Comparison of ENCODE assay signal across 8 mouse cellular contexts in the genomic region with DNA sequence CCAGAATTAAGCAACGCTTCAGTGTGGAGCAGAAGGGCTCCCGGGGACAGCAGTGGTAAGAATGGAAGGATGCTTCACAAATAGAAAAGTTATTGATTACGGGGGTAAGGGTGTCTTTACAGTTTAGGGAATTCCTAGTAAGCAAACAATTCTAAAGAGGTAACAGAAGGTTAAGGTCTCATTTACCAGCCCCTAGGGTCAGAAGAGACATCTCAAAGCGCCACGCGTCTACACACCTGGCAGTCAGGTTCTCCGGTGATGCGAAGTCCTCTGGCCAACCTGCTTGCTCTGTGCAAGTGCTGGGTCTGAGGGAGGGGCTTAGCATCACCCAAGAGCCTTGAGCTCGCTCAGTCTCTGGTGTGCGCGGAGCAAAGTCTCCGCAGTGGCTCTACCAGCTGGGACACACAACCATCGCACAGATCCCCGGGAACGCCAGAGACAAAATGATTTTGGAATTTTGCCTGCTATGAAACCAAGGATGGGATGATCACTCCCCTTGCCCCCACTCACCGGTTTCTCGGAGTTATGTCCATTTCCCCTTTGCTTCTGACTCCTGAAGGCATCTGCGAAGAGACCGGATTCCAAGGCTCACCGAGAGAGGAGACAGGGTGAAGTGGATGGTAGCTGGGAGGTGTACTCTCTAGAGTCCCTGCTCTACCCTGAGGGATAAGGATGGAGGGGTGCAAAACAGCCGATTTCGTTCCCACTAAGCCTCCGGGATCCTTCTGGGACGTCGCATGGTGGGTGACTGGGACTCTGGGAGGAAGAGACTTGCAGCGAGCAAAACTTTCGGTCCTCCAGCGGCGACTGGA. TPM values are rescaled to one million over a fixed set of nuclear protein-coding genes. Genes with fewer than 3 reads are reported as not detected.
DNase-seq lines count a peak whose midpoint lies in the region; ATAC-seq and TF ChIP-seq lines count a peak whose summit lies in the region.

No protein-coding gene starts in this region.

- TF ChIP-seq CTCF in kidney, postnatal 0 days (IDR thresholded peaks at IDR 0.05; ENCODE audit: low read depth): no peak
- TF ChIP-seq CTCF in intestine, postnatal 0 days (IDR thresholded peaks at IDR 0.05; ENCODE audit: low read depth): no peak
- no peak for TF ChIP-seq CTCF in midbrain, postnatal 0 days (IDR thresholded peaks at IDR 0.05)

- H3K4me1 ChIP-seq in kidney, postnatal 0 days (replicated peaks; ENCODE audit: insufficient read depth, low read length): peaks cover 14% of the 10 kb centered on the region
- H3K4me1 ChIP-seq in intestine, postnatal 0 days (replicated peaks; ENCODE audit: control insufficient read depth, insufficient read depth, low read length): peaks cover 2% of the 10 kb centered on the region; the same call in 1 of the 2 replicates
- peaks cover 11% of the 10 kb centered on the region; the same call in 1 of the 2 replicates for H3K4me1 ChIP-seq in midbrain, postnatal 0 days (ENCODE audit: insufficient read depth, low read length)

- H3K4me3 ChIP-seq in kidney, postnatal 0 days (replicated peaks; ENCODE audit: low read depth, low read length): peak overlapping the region; percentile 69
- peak overlapping the region; percentile 69 for H3K4me3 ChIP-seq in intestine, postnatal 0 days (ENCODE audit: low read depth, low read length)
- H3K4me3 ChIP-seq in midbrain, postnatal 0 days (ENCODE audit: low read depth, low read length): peak overlapping the region; percentile 73

- H3K36me3 ChIP-seq in kidney, postnatal 0 days (ENCODE audit: insufficient read depth, low read length): no peaks in the 10 kb centered on the region
- H3K36me3 ChIP-seq in intestine, postnatal 0 days (ENCODE audit: control insufficient read depth, insufficient read depth): no peaks in the 10 kb centered on the region
- no peaks in the 10 kb centered on the region for H3K36me3 ChIP-seq in midbrain, postnatal 0 days (ENCODE audit: insufficient read depth, low read length)

- peak; percentile 42 for ATAC-seq in kidney, postnatal 0 days (replicated peaks; ENCODE audit: low FRiP score, low read depth)
- peak; percentile 5; the same call in 1 of the 2 replicates for ATAC-seq in erythroid progenitor cell, adult 5-6 weeks (replicated peaks; ENCODE audit: low FRiP score, poor library complexity, severe bottlenecking)
- ATAC-seq in intestine, postnatal 0 days: peak; percentile 37
- peak; percentile 46 for ATAC-seq in midbrain, postnatal 0 days (ENCODE audit: low FRiP score)

- peak; percentile 39 for DNase-seq in kidney, postnatal 0 days (ENCODE audit: low spot score)
- no peak for DNase-seq in kidney, adult 18-20 months
- DNase-seq in Muller cell, postnatal 12 days (ENCODE audit: inconsistent ontology term): peak; percentile 70
- peak; percentile 35 for DNase-seq in midbrain, postnatal 0 days (ENCODE audit: low spot score)
- no peak for DNase-seq in adrenal gland, adult 18-20 months (ENCODE audit: low spot score in 2 of 2)
- no peak for DNase-seq in layer of hippocampus, postnatal 14 days (ENCODE audit: low spot score in 2 of 2)

- H3K9ac ChIP-seq in kidney, postnatal 0 days (ENCODE audit: low read depth, low read length): peak overlapping the region; percentile 54
- H3K9ac ChIP-seq in intestine, postnatal 0 days (ENCODE audit: low read depth, low read length): peak overlapping the region; percentile 52
- peak overlapping the region; percentile 59 for H3K9ac ChIP-seq in midbrain, postnatal 0 days (replicated peaks; ENCODE audit: low read length, poor library complexity, severe bottlenecking)

- H3K4me2 ChIP-seq in kidney, postnatal 0 days (ENCODE audit: low read length): peak overlapping the region; percentile 83
- H3K4me2 ChIP-seq in intestine, postnatal 0 days (replicated peaks; ENCODE audit: low read depth): peak overlapping the region; percentile 92
- H3K4me2 ChIP-seq in midbrain, postnatal 0 days (ENCODE audit: low read depth, low read length, poor library complexity, severe bottlenecking): peak overlapping the region; percentile 96

- H3K27ac ChIP-seq in kidney, postnatal 0 days: no peak overlapping the region
- H3K27ac ChIP-seq in intestine, postnatal 0 days (ENCODE audit: low read depth, low read length): no peak overlapping the region
- no peak overlapping the region for H3K27ac ChIP-seq in midbrain, postnatal 0 days (ENCODE audit: low read depth, low read length)

- no peaks in the 10 kb centered on the region for H3K9me3 ChIP-seq in kidney, postnatal 0 days (replicated peaks; ENCODE audit: low read length)
- no peaks in the 10 kb centered on the region for H3K9me3 ChIP-seq in intestine, postnatal 0 days (ENCODE audit: control insufficient read depth)
- no peaks in the 10 kb centered on the region for H3K9me3 ChIP-seq in midbrain, postnatal 0 days (ENCODE audit: low read length)

- WGBS in kidney, postnatal 0 days: 6% methylated on average over 29 of the region's 29 CpGs
- whole genome bisulfite sequencing in intestine, postnatal 0 days: 5% methylated on average over 29 of the region's 29 CpGs
- WGBS in midbrain, postnatal 0 days: 6% methylated on average over 29 of the region's 29 CpGs

- no peaks in the 10 kb centered on the region for H3K27me3 ChIP-seq in kidney, postnatal 0 days (ENCODE audit: insufficient read depth, low read length)
- peaks cover 8% of the 10 kb centered on the region; the same call in 1 of the 2 replicates for H3K27me3 ChIP-seq in intestine, postnatal 0 days (replicated peaks; ENCODE audit: control insufficient read depth, insufficient read depth, low read length)
- no peaks in the 10 kb centered on the region for H3K27me3 ChIP-seq in midbrain, postnatal 0 days (ENCODE audit: insufficient read depth, low read length)

RNA-seq across cellular contexts. Expression of a gene that starts 0.7 kb away (rescaled TPM):
- 9.3 TPM in 2 replicates for polyA plus RNA-seq in kidney, postnatal 0 days (2015; fragmentation: Nextera tagmentation; extraction: Ambion mirVana)
- 127 and 158 TPM in 2 replicates for total RNA-seq in erythroid progenitor cell, adult 5-6 weeks (2015; ENCODE audit: low replicate concordance)
- 70.7 and 76.5 TPM in 2 replicates for total RNA-seq in erythroid progenitor cell, adult 5-6 weeks (2017; ENCODE audit: low replicate concordance)
- 8.2 and 9.0 TPM in 2 replicates for polyA plus RNA-seq in intestine, postnatal 0 days (2015; fragmentation: Nextera tagmentation; extraction: Ambion mirVana)
- 23.6 and 27.8 TPM in 2 replicates for total RNA-seq in midbrain, postnatal 0 days (2014; rRNA removed)
- 20.3 and 20.9 TPM in 2 replicates for polyA plus RNA-seq in midbrain, postnatal 0 days (2015; fragmentation: Nextera tagmentation; extraction: Ambion mirVana)
- total RNA-seq in adrenal gland, adult 18-20 months (2021): 10 to 100 TPM; 25.4 to 26.8 TPM
- total RNA-seq in layer of hippocampus, postnatal 14 days (2021): 10 to 100 TPM; 46.3 to 47.5 TPM

RNA-seq across cellular contexts. Expression of a gene that starts 54.2 kb away (rescaled TPM):
- not detected in 2 replicates for polyA plus RNA-seq in kidney, postnatal 0 days (2015; fragmentation: Nextera tagmentation; extraction: Ambion mirVana)
- total RNA-seq in erythroid progenitor cell, adult 5-6 weeks (2015; ENCODE audit: low replicate concordance): not detected in 2 replicates
- total RNA-seq in erythroid progenitor cell, adult 5-6 weeks (2017; ENCODE audit: low replicate concordance): not detected in 2 replicates
- 0.10 TPM in 1 of 2 replicates, not detected in the other for polyA plus RNA-seq in intestine, postnatal 0 days (2015; fragmentation: Nextera tagmentation; extraction: Ambion mirVana)
- 0.42 and 0.55 TPM in 2 replicates for total RNA-seq in midbrain, postnatal 0 days (2014; rRNA removed)
- polyA plus RNA-seq in midbrain, postnatal 0 days (2015; fragmentation: Nextera tagmentation; extraction: Ambion mirVana): 0.72 and 1.0 TPM in 2 replicates
- total RNA-seq in adrenal gland, adult 18-20 months (2021): not detected
- 1 to 10 TPM in 1 of 2 experiments, under 1 TPM in 1; 0.76 to 2.5 TPM for total RNA-seq in layer of hippocampus, postnatal 14 days (2021)

Comparison
In these comparisons a context has a peak if more than half of its experiments do, and no peak if none do; other contexts are left out.
1. DNase-seq: peak in kidney, postnatal 0 days (single experiment), Muller cell, postnatal 12 days (single experiment) and midbrain, postnatal 0 days (single experiment); none in kidney, adult 18-20 months (single experiment), adrenal gland, adult 18-20 months (0 of 2) and layer of hippocampus, postnatal 14 days (0 of 2).
2. Peak in every context shown above with its lines, with median percentiles within 50 percentile points of each other: ATAC-seq, H3K4me2 ChIP-seq, H3K4me3 ChIP-seq and H3K9ac ChIP-seq.